Mouse (Mus musculus): ENCODE results near the gene Fer1l5.

The Fer1l5 gene

DNA sequence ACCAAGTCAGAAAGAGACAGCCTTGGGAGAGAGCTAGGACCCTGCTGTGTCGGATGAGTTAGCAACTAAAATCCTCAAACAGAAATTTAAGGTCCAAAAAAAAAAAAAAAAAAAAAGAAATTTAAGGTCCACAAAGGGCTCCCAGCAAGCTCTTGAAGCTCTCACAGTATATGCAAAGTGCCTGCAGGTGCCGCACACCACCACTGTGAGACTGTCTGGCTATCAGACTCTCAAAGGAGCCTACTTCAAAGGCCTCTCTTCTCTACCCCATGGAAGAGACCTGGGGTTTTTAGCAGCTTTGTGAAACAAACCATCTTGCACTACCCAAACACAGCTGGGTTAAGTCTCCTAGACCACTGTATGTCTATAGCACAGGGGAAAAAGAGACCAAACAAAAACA, 57.4 kb downstream of the Fer1l5 start:
- no peak for DNase-seq (ENCODE audit: low read depth, low spot score)

DNA sequence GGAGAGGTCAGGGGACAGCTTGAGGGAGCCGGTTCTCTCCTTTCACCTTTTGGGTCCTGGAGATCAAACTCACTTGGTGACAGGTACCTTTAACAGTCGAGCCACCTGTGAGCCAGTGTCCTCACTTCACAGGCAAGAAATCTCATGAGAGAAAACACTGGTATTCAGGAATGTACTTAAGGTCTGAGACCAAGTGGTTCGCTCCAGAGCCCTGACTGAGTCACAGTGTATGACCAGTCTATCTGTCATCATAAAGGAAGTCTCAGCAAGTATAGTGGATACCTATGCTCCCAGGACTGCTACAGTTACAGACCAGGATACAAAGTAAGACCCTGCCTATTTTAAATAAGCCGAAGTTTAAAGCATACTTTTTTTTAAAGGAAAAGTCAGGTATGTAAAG, 60.9 kb downstream of the Fer1l5 start:
- DNase-seq (ENCODE audit: low read depth, low spot score) = no peak

- no peak for DNase-seq (ENCODE audit: low read depth, low spot score)
These were observed 61.5 kb downstream of the Fer1l5 start for GRCm38 (mm10) chr1:36433616-36434015.

DNA sequence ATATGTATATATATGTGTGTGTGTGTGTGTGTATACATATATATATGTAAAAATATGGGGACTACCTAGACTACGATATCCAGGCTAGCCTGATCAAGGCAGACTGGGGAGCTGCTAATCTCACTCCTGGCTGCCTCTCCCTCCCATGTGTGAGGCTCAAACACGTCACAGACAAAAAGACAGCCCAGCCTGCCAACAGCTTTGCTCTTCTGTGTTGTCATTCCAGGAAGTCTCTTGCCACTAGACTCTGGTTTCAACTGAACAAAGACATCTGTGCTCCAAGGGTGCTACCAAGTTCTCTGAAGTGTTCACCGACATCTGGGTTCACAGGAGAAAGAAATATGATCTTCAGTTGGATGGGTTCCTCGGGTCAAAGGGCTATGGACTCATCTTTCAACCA, 63.0 kb downstream of the Fer1l5 start:
- DNase-seq (ENCODE audit: low read depth, low spot score) = peak; percentile 9

DNA sequence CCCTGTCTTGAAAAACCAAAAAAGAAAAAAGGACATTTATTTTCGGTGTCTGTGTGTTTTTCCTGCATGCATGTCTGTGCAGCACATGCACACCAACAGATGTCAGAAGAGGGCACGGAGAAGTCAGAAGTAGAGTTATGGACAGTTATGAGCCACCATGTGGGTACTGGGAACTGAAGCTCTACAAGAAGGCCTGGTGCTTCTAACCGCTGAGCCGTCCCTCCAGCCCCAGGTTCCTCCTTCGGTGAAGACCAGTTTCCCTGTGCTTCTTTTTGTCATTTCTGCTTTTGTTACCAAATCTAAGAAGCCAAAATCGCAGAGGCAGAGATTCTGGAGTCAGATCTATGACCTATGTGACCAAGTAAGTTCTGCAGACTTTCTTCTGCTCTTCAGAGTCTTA, 64.4 kb downstream of the Fer1l5 start:
- no peak for DNase-seq (ENCODE audit: low read depth, low spot score)

GRCm38 (mm10) chr1:36437223-36437622, 65.1 kb downstream of the Fer1l5 start:
- no peak for DNase-seq (ENCODE audit: low read depth, low spot score)

DNA sequence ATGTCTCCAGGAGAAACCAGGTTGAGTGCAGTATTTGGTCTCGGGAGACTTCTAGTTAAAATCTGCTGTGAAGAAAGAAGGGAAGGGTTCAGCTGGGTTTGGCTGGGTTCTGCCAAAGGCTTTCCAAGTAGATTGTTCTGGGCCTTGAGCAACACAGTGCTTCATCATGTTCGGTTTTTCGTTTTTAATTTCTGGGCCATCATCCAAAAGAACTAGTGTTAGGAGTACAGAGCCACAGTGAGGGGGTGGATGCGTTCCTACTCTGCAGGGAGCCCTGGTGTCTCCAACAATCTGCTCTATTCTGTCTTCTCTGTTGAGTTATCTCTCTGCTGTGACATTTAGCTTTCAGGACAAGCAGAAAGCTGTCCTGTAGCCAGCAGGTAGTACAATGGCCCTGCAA, 69.0 kb downstream of the Fer1l5 start:
- no peak for DNase-seq (ENCODE audit: low read depth, low spot score)

GRCm38 (mm10) chr1:36444471-36445464, 72.7 kb downstream of the Fer1l5 start, which contains the start of gene Lman2l:
TSS of gene Lman2l (minus strand) at chr1:36445271.
- peak; percentile 96 for DNase-seq (ENCODE audit: low read depth, low spot score)

DNA sequence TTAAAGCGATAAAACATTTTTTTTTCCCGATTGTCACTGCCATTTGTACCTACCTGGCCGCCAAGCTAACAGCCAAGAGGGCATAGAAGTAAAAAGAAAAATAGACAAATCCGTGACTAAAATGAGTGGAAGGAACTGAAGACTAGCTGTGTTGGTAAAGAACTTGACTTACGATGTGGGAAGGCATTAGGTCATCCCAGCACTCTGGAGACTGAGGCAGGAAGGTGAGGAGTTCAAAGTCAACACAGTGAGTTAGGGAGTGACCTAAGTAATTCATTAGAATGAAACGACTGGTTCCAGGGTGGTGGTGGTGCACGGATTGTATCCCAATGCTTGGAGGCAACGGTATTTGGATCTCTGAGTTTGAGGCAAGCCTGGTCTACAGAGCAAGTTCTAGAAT, 73.4 kb downstream of the Fer1l5 start:
- no peak for DNase-seq (ENCODE audit: low read depth, low spot score)

DNA sequence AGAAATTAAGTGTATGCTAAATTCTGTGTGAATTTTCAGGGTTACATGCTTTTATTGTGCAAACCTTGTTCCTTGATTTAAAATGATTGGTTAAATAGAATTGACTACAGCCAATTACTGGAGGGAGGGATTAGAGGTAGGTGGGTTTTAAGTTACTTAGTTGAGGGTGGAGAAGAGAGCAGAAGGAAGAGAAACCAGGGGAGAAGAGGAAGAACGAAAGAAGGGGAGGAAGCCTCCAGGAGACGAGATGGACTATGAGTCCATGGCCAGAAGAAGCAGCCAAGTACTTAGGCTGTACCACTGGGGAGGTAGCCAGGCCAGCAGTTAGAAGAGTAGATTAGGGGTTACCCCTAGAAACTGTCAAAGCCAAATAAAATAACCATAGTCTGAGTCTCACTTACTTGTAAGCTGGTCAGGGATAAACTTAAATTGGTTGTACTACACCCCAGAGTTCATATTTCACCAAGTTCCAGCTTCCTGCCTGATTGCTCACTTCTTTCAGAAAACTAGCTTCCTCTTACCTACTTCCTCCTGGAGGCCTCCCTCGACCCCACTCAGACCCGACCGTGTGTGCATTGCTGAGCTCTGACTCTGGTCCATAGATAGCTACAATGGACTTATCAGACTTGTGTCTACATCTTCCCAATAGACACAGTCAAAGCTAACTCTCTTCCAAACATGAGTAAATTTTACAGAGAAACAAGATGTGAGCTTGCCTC, 74.2 kb downstream of the Fer1l5 start:
- DNase-seq (ENCODE audit: low read depth, low spot score) = no peak

GRCm38 (mm10) chr1:36446841-36447240, 74.8 kb downstream of the Fer1l5 start:
- no peak for DNase-seq (ENCODE audit: low read depth, low spot score)

DNA sequence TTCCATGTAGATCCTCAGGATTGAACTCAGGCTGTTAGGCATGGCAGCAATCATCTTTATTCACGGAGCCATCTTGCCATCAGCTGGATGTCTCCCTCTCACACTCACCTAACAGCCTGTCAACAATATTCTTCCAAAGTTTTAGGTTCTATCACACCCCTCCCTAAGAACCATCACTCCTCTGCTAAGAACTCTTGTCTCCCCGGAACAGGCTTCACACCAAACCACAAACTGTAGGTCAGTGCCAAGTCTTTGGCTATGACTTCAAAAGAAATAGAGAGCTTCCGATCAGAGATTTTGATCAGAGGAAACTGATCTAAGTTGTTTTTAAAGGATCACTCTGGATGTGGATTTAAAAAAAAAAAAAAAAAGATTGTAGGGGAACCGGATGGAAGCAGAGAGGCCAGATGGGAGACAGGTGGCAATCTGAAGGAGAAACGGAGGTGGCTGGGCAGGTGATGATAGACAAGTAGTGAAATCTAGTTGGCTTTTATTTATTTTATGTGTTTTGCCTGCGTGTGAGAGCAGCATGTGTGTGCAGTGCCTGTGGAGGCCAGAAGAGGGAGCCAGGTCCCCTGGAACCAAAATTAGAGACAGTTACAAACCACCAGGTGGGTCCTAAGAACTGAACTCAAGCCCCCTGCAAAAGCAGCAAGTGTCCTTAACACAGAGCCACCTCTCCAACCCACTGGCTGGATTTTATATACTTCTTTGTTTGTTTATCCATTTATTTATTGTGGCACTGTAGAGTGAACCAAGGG, 82.1 kb downstream of the Fer1l5 start:
- DNase-seq (ENCODE audit: low read depth, low spot score) = no peak

GRCm38 (mm10) chr1:36457388-36458014, 85.4 kb downstream of the Fer1l5 start:
- no peak for DNase-seq (ENCODE audit: low read depth, low spot score)

- DNase-seq (ENCODE audit: low read depth, low spot score) = no peak
These were observed 86.1 kb downstream of the Fer1l5 start for GRCm38 (mm10) chr1:36458169-36458568.

DNA sequence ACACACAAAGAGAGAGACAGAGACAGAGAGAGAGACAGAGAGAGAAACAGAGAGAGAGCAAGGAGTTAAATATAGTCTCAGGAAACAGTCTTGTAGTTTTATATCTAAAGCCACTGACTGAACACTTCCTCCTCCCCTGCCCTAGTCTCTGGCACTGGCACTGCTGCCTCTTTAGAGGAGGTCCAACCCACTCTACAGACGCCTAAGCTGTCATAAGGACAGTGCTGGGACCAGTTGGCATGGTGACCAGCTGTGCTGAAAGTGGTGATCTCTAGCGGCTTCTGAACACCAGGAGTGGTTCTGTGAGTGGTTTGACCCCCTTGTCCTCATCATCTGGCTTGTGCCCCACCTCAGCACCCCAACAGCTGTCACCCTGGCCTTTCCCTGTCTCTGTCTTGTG, 89.7 kb downstream of the Fer1l5 start:
- no peak for DNase-seq (ENCODE audit: low read depth, low spot score)

GRCm38 (mm10) chr1:36465641-36466160, 93.6 kb downstream of the Fer1l5 start:
- no peak for DNase-seq (ENCODE audit: low read depth, low spot score)

DNA sequence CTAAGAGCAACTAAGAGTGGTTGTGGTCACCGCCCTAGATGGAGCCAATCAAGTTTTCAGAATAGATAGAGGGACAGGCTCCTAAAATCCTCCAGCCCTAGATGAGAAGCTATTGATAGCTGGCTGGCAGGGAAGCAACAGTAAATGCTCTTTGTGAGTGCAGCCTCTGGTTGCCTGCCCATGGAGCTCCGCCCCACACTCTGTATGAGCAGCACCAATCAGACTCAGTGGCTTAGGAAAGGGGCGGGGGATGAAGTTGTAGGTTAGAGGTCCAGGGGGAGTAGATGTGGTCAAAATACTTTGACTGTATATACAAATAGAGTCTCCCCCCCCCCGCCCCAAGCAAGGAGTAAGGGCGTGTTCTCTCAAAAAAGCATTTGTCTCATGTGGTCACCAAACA, 95.4 kb downstream of the Fer1l5 start:
- no peak for DNase-seq (ENCODE audit: low read depth, low spot score)

DNA sequence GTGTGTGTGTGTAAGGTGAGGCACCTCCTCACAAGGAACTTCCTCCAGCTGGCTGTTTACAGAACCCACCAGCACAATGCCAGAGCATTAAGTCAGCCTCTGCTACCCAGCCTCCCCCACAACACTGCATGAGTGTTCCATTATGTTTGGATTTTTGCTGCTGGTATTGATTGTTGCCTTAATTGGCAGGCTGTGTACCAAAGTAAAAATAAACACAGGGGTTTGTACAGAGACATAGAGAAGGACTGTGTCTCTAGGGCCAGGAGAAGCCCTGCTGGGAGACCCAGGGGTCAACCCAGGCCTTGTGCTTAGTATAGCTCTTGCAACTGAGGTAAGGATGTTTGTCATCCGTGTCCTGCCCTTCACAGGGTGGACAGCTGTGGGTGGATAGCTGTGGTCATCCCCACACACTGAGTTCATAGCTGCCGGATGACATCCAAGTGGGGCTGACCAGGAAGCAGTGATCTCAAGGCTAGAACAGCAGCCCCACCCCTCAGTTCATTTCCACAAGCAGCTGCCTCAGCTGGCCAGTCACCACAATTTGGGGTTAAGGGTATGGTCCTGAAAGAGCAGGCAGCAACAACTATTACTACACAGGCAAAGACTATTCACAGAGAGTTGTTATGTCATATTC, 97.8 kb downstream of the Fer1l5 start:
- no peak for DNase-seq (ENCODE audit: low read depth, low spot score)

- DNase-seq (ENCODE audit: low read depth, low spot score) = peak; percentile 84
These were observed 99.4 kb downstream of the Fer1l5 start, which contains the start of gene Cnnm4 for GRCm38 (mm10) chr1:36471181-36472105. TSS of gene Cnnm4 (plus strand) at chr1:36471620.

All from mesoderm, embryonic 11.5 days (tissue).